Mouse (Mus musculus): Measurements from ENCODE around the gene Flvcr1. TPM values are rescaled to one million over a fixed set of nuclear protein-coding genes. Genes with fewer than 3 reads are reported as not detected.

The Flvcr1 gene
- polyA plus RNA-seq, 1 experiment, result 15.6 TPM

- no peaks in the 10 kb centered on the region for H3K4me1 ChIP-seq (ENCODE audit: control insufficient read depth, insufficient read depth, insufficient read length)
- no peak for DNase-seq (ENCODE audit: low read depth in 1 of 2, low spot score in 2 of 2)
- TF ChIP-seq CTCF (IDR thresholded peaks at IDR 0.05; ENCODE audit: extremely low read depth, insufficient read depth, insufficient read length, insufficient replicate concordance) (no peak), POLR2A (IDR thresholded peaks at IDR 0.05; ENCODE audit: low read depth, low read length) (no peak)
- no peak overlapping the region for H3K27ac ChIP-seq (ENCODE audit: insufficient read depth, low read length)
- H3K36me3 ChIP-seq (ENCODE audit: control insufficient read depth, insufficient read depth, low read length), result peaks cover 1% of the 10 kb centered on the region; the same call in 1 of the 2 replicates
- H3K27me3 ChIP-seq (ENCODE audit: control insufficient read depth, insufficient read depth, low read length), result no peaks in the 10 kb centered on the region
- H3K4me3 ChIP-seq (ENCODE audit: extremely low read depth, insufficient read depth, insufficient read length), result no peak overlapping the region
- WGBS, result 84% methylated on average over 5 of the region's 5 CpGs
Measured at GRCm38 (mm10) chr1:191019803-191020202, 6.2 kb downstream of the Flvcr1 start.

- Histone ChIP-seq H3K4me3 (ENCODE audit: extremely low read depth, insufficient read depth, insufficient read length) (no peak overlapping the region), H3K36me3 (ENCODE audit: control insufficient read depth, insufficient read depth, low read length) (peaks cover 9% of the 10 kb centered on the region; the same call in 1 of the 2 replicates), H3K27me3 (ENCODE audit: control insufficient read depth, insufficient read depth, low read length) (no peaks in the 10 kb centered on the region), H3K4me1 (ENCODE audit: control insufficient read depth, insufficient read depth, insufficient read length) (no peaks in the 10 kb centered on the region), H3K27ac (ENCODE audit: insufficient read depth, low read length) (no peak overlapping the region)
- no peak for DNase-seq (ENCODE audit: low read depth in 1 of 2, low spot score in 2 of 2)
- TF ChIP-seq POLR2A (IDR thresholded peaks at IDR 0.05; ENCODE audit: low read depth, low read length), result no peak
- no peak for TF ChIP-seq CTCF (IDR thresholded peaks at IDR 0.05; ENCODE audit: extremely low read depth, insufficient read depth, insufficient read length, insufficient replicate concordance)
- WGBS, result 94% methylated on average over 3 of the region's 3 CpGs
Measured at GRCm38 (mm10) chr1:191014271-191014670, 11.7 kb downstream of the Flvcr1 start.

GRCm38 (mm10) chr1:191008707-191009106 lies 17.3 kb downstream of the Flvcr1 start:
- Histone ChIP-seq H3K27me3 (ENCODE audit: control insufficient read depth, insufficient read depth, low read length) (no peaks in the 10 kb centered on the region), H3K4me3 (ENCODE audit: extremely low read depth, insufficient read depth, insufficient read length) (no peak overlapping the region), H3K27ac (ENCODE audit: insufficient read depth, low read length) (no peak overlapping the region), H3K4me1 (ENCODE audit: control insufficient read depth, insufficient read depth, insufficient read length) (no peaks in the 10 kb centered on the region), H3K36me3 (ENCODE audit: control insufficient read depth, insufficient read depth, low read length) (peaks cover 17% of the 10 kb centered on the region)
- WGBS, result 98% methylated on average over 5 of the region's 5 CpGs
- no peak for DNase-seq (ENCODE audit: low read depth in 1 of 2, low spot score in 2 of 2)
- TF ChIP-seq POLR2A (IDR thresholded peaks at IDR 0.05; ENCODE audit: low read depth, low read length) (no peak), CTCF (IDR thresholded peaks at IDR 0.05; ENCODE audit: extremely low read depth, insufficient read depth, insufficient read length, insufficient replicate concordance) (0 out of 2 replicates have a peak, but pooled peaks have one; percentile 1)

GRCm38 (mm10) chr1:191002201-191002600 lies 23.8 kb downstream of the Flvcr1 start:
- 78% methylated on average over 6 of the region's 6 CpGs for WGBS

GRCm38 (mm10) chr1:191000686-191001085 lies 25.3 kb downstream of the Flvcr1 start:
- H3K4me1 ChIP-seq (ENCODE audit: control insufficient read depth, insufficient read depth, insufficient read length), result no peaks in the 10 kb centered on the region
- 86% methylated on average over 3 of the region's 3 CpGs for WGBS
- TF ChIP-seq POLR2A (IDR thresholded peaks at IDR 0.05; ENCODE audit: low read depth, low read length) (no peak), CTCF (IDR thresholded peaks at IDR 0.05; ENCODE audit: extremely low read depth, insufficient read depth, insufficient read length, insufficient replicate concordance) (no peak)
- no peaks in the 10 kb centered on the region for H3K27me3 ChIP-seq (ENCODE audit: control insufficient read depth, insufficient read depth, low read length)
- no peak for DNase-seq (ENCODE audit: low read depth in 1 of 2, low spot score in 2 of 2)
- no peak overlapping the region for H3K4me3 ChIP-seq (ENCODE audit: extremely low read depth, insufficient read depth, insufficient read length)
- H3K27ac ChIP-seq (ENCODE audit: insufficient read depth, low read length), result no peak overlapping the region
- no peaks in the 10 kb centered on the region; the same call in none of the 2 replicates for H3K36me3 ChIP-seq (ENCODE audit: control insufficient read depth, insufficient read depth, low read length)

More at GRCm38 (mm10) chr1:191002201-191002600, 23.8 kb downstream of the Flvcr1 start:
- H3K4me1 ChIP-seq (ENCODE audit: control insufficient read depth, insufficient read depth, insufficient read length), result no peaks in the 10 kb centered on the region
- H3K36me3 ChIP-seq (ENCODE audit: control insufficient read depth, insufficient read depth, low read length), result peaks cover 2% of the 10 kb centered on the region
- no peaks in the 10 kb centered on the region for H3K27me3 ChIP-seq (ENCODE audit: control insufficient read depth, insufficient read depth, low read length)
- H3K4me3 ChIP-seq (ENCODE audit: extremely low read depth, insufficient read depth, insufficient read length), result no peak overlapping the region
- no peak overlapping the region for H3K27ac ChIP-seq (ENCODE audit: insufficient read depth, low read length)
- TF ChIP-seq CTCF (IDR thresholded peaks at IDR 0.05; ENCODE audit: extremely low read depth, insufficient read depth, insufficient read length, insufficient replicate concordance) (peak; percentile 4; the same call in 1 of the 2 replicates), POLR2A (IDR thresholded peaks at IDR 0.05; ENCODE audit: low read depth, low read length) (no peak)
- no peak for DNase-seq (ENCODE audit: low read depth in 1 of 2, low spot score in 2 of 2)

GRCm38 (mm10) chr1:190998027-190998426 lies 27.9 kb downstream of the Flvcr1 start:
- no peak overlapping the region for H3K4me3 ChIP-seq (ENCODE audit: extremely low read depth, insufficient read depth, insufficient read length)
- no peak for DNase-seq (ENCODE audit: low read depth in 1 of 2, low spot score in 2 of 2)
- no peaks in the 10 kb centered on the region for H3K27me3 ChIP-seq (ENCODE audit: control insufficient read depth, insufficient read depth, low read length)
- H3K4me1 ChIP-seq (ENCODE audit: control insufficient read depth, insufficient read depth, insufficient read length), result no peaks in the 10 kb centered on the region
- no peak overlapping the region for H3K27ac ChIP-seq (ENCODE audit: insufficient read depth, low read length)
- WGBS, result 60% methylated on average over 1 of the region's 1 CpGs
- TF ChIP-seq POLR2A (IDR thresholded peaks at IDR 0.05; ENCODE audit: low read depth, low read length) (no peak), CTCF (IDR thresholded peaks at IDR 0.05; ENCODE audit: extremely low read depth, insufficient read depth, insufficient read length, insufficient replicate concordance) (no peak)
- no peaks in the 10 kb centered on the region for H3K36me3 ChIP-seq (ENCODE audit: control insufficient read depth, insufficient read depth, low read length)

- TF ChIP-seq POLR2A (IDR thresholded peaks at IDR 0.05; ENCODE audit: low read depth, low read length) (no peak), CTCF (IDR thresholded peaks at IDR 0.05; ENCODE audit: extremely low read depth, insufficient read depth, insufficient read length, insufficient replicate concordance) (no peak)
- Histone ChIP-seq H3K4me1 (ENCODE audit: control insufficient read depth, insufficient read depth, insufficient read length) (no peaks in the 10 kb centered on the region), H3K4me3 (ENCODE audit: extremely low read depth, insufficient read depth, insufficient read length) (no peak overlapping the region), H3K27me3 (ENCODE audit: control insufficient read depth, insufficient read depth, low read length) (no peaks in the 10 kb centered on the region), H3K27ac (ENCODE audit: insufficient read depth, low read length) (no peak overlapping the region), H3K36me3 (ENCODE audit: control insufficient read depth, insufficient read depth, low read length) (no peaks in the 10 kb centered on the region)
- no peak for DNase-seq (ENCODE audit: low read depth in 1 of 2, low spot score in 2 of 2)
- 61% methylated on average over 6 of the region's 6 CpGs for WGBS
Measured at GRCm38 (mm10) chr1:190996346-190996877, 29.5 kb downstream of the Flvcr1 start.
